Mouse (Mus musculus): ENCODE results near the gene Kitl.

Kitl gene

DNA sequence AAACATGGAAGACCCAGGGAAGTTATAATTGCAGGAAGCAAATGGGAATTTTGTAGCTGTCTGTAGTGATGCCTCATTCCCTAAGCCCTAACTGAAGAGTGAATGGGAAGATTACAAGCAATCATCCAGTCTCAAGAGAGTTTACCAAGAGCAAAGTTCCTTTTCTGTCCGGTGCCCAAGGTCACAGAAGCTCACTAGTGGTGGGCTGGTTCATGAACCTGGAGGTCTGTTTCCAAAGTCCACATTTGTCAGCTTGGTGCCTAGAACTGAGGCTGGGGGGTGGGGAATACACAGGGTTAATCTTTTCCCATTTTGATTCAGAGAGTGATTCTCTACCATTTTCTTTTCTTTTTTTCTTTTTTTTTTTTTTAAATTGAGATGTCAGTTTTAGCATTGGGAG is 11.3 kb downstream of the Kitl start:
- no peak for DNase-seq (ENCODE audit: low read depth, low spot score)

DNA sequence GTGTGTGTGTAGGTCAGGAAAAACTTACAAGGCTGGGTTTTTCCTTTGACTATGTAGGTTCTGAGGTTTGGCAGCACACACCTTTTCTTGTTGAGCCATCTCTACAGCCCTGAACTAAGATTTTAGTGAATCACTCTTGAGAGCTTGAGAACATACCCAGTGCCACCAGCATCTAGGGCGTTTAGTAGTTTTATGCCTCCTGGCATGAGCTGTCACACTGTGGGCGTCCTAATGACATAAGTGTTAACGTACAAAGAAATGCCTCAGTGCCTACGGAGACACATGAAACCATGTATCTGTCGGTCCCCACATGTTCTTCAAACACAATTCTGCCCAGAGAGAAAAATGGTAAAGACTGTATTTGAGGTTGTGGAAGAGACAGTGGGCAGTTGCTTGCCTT is 15.0 kb downstream of the Kitl start:
- no peak for DNase-seq (ENCODE audit: low read depth, low spot score)

DNA sequence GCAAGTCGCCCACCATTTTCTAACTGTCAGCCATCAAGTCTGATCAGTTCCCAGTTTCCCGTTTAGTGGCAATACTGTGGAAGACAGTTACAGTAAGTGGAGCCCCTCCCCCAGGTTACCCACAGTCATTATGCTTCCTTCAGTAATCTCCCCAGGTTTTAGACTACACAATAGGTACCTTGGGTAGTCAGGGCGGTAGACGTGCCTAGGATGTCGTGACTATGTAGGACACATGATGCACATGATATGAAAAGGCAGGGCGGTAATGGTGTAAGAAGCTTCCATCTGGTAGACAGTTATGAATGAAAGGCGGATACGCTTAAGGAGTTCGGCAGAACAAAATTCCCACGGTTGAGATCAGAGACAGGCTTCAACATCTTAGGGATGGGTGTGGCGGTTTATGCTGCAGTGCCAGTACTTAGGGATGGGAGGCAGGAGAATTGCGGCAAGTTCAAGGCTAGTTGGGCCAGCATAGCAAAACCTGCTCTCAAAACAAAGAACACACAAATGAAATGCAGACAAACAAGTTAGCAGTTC is 15.6 kb downstream of the Kitl start:
- DNase-seq (ENCODE audit: low read depth, low spot score): no peak

DNA sequence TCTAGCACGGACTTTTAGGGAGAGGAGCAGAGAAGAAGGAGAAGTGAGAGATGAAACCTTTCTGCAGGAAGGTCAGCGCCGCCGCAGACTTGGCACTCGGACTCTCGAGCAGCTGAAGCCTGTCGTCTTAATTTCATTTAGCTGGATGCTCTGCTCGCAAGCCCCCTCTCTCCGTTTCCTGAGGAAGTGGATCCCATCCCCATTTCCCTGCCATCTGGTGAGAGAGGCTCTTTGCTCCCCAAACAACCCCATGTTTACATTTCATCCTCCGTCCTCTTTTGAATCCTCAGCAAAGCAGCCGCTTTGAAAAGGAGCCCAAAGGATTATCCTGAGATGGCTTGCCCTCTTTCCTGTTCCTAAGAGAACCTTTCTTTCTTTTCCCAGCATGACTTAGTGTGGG is 16.2 kb downstream of the Kitl start:
- no peak for DNase-seq (ENCODE audit: low read depth, low spot score)

DNA sequence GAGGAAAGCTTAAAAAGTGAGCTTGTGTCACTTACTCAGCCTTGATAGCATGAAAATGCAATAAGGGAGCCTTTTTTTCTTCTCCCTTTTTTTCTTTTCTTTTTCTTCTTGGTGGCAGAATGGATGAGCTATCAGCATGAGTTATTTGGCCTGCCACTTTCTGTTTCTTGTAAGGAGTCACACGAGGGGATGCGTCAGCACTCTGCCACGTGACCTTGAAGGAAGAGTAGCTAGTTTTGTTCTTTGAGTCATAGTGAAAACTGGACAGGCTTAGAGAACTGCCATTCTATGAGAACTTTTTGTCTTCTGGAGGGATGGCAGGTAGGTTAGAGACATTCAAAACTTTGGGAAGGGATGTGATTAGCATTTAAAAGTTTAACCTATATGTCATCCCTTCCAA is 17.1 kb downstream of the Kitl start:
- no peak for DNase-seq (ENCODE audit: low read depth, low spot score)

DNA sequence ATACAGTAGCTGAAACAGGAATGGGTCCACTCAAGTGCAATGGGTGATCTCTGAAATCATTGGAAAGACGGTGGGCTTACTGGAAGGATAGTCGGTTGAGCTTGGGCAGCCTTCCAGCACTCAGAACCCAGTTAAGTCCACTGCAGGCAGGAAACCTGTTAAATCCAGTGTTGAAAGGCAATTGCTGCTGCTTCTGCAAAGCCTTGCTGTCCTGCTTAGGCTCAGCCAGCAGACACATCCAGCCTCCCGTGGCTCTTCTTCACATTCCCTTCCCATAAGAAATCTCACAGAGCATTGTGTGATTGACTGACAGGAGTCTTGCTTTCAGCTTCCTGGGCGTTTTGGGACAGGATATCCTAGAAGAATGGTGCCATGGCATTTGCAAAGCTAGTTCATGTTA is 20.6 kb downstream of the Kitl start:
- no peak for DNase-seq (ENCODE audit: low read depth, low spot score)

DNA sequence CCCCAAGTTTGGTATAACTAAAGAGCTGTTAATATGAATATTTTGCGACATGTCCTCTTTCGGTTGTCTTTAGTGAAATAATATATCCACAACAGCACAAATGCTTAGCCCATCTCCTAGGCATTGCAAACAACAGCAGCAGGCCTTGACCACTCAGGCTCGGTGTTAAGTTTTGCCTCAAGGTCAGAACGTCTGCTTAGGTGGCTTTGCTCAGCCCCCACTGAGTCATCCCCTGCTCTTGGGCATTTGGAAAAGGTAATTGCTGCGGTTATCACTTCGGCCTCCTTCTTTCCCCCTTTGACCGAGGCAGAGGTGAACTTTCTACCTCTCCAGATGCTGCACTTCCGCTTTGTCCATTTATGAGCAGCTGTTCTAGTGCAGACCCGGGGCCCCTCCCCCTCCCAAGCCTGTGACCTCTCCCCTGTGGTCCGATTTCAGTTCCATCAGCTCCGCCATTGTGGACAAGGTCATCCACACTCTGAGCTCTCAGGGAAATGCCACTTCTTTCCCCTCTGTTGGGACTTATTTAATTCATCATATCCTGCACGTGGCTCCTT is 23.0 kb downstream of the Kitl start:
- DNase-seq (ENCODE audit: low read depth, low spot score): no peak

DNA sequence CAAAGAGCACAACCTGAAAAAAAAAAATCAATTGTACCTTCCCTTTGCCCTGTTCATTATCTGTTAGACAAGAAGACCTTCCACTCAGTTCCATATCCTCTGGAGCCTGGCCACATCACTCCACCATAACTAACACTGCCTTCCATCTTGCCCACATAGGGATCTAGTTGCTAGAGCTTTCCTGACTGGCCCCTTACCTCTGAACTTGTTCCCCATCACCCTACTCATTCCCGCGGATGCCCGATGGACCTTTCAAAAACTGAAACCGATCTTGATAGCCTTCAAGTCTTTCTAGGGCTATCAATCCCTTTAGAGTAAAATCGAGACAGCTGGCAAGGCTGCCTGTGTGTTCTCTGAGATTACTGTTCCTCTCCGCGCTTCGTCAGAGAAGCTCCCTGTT is 23.6 kb downstream of the Kitl start:
- no peak for DNase-seq (ENCODE audit: low read depth, low spot score)

DNA sequence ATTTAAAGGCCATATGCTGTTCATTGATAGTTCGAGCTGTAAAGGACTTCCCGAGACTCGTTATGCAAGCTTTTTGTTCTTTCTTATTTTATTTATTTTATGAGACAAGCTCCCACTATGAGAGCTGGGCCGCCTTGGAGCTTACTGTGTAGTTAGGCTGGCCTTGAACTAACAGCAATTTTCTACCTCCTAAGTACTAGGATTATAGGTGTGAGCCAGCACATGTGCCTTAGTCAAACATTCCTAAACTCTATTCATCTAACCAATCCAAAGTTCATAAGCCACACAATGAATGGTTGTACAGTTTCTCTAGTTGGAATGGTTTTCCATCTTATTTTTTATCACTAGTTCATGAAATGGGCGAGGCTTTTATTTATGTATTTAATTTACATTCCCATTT is 28.3 kb downstream of the Kitl start:
- DNase-seq (ENCODE audit: low read depth, low spot score): no peak

DNA sequence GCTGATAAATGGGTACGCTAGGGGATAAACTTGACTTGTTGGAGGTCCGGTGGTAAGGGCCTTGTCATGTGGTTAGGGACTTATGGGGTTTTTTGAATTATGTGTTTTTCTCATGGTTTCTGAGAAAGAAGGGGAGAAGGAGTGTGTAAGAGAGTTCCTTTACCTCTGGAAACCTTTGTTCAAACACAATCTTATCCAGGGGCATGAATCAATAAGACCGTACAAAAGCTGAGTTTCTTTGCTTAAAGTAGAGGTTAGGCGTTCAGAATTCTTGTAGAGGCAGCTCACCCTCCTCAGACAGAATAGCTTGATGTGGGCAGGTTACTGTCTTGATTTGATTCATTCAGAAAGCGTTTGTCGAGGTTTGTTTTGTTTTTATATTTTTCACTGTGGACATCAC is 28.7 kb downstream of the Kitl start:
- DNase-seq (ENCODE audit: low read depth, low spot score): no peak

DNA sequence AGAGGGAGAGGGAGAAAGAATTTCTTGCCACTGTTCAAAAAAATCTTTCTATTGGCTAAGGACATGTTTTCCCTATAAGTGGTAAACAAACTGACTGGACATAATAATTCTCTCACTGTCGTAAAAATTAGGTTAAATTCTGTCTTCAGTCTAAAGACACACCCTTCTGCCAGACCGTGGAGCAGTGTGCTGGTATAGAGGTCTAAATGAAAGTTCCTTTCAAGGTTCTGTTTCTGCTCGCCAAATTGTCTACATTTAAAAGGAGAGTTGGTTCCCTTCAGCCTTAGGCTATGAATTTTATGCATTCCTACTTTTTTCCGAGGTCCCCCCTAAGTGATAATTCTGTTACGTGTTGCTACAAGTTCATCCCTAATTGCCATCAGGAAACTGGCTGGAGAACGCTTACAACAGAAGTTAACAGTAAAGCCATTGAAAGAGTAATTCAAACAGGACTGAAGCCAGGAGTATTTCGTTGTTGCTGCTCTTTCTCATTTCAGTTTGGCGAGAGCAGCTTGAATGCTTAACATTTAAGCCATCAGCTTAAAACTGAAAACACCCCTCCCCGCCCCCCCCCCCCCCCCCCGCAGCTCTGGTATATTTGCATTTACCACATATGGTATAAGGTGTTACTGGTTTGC is 35.8 kb downstream of the Kitl start:
- DNase-seq (ENCODE audit: low read depth, low spot score): no peak

DNA sequence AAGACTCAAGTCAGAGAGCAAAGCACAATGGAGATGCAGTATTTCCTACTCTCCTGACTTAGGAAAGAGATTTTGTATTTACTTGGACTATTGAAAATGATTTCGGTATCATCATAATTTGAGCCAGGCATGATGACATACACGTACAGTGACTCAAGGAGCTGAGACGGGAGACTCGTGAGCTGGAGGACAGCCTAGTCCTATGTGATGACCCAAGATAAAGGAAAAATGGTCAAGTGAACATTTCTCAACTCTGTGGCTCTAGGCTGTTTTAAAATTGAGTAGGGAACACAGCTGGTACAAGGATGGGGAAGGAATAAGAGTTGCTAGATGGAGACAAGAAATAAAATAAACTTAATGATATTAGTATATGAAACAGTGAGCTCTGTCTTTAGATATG is 37.0 kb downstream of the Kitl start:
- DNase-seq (ENCODE audit: low read depth, low spot score): no peak

DNA sequence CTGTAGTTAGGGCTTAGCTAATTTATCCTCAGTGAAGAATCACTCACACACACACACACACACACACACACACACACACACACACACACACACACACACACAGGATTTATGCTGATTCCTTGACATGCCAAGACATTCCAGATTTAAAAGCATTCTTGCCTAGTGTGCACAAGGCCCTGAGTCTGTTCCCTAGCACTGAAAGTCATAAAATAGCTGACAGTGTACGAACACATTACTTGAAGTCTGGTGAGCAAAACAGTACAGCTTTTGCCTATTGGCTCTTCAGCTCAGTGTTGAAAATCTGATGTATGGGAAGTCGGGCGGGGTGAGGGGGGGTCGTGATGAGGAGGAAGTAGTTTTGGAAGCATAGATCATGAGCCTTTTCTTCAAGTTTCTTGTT is 37.5 kb downstream of the Kitl start:
- no peak for DNase-seq (ENCODE audit: low read depth, low spot score)

DNA sequence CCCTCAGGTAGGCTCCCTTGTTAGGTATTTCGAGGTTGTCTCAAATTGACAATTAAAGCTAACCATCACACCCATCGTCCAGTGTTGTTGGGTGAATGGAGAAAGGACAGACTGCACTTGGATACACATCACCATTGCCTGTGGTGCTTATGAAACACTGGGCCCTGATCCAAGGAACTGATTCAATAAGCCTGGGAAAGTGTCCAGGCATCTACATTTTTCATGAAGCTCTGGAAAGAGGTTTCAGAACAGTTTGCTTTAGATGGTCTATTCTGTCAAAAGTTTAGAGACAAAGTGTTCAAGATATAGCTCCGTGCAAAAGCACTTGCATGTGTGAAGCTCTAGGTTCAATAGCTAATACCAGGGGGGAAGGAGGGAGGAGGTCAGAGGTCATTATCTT is 38.6 kb downstream of the Kitl start:
- no peak for DNase-seq (ENCODE audit: low read depth, low spot score)

DNA sequence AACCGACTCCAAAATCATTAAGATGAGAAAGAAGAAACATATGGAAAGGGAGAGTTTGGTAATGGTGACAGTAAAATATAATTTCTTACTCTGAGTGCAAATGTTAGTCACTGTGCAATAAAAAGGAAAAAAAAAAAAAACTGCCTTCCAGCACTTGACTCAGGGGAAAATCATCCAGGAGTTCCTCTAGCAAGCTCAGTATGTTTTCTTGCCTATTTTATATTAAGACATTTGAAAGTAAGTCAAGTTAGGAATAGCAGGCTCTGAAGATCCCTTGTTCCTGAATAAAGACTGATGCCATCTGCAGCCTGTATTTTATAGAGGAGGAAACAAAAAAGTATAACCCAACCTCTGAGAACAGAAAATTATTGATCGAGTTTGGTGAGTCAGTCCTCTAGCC is 39.7 kb downstream of the Kitl start:
- no peak for DNase-seq (ENCODE audit: low read depth, low spot score)

DNA sequence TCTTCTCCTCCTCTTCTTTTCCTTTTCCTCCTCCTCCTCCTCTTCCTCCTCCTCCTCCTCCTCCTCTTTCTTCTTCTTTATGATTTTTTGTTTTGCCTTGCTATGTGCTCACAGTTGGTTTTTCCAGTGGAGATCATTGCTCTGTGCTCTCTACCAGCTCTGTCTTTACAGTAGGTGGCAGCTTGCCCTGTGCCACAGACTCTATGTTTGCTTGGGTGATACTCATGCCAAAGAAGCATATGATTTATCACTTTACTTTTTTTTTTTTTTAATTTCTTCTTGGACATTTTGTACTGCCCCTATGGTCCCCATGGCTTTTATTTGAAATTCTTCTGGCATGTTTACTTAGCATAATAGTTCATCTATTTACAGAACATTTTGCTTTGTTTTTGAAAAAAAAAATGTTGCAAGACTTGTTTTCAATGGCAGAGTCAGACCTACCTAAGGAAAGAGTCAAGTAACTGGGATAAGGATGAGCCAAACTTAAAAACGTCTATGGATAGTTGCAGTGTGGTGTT is 41.7 kb downstream of the Kitl start:
- DNase-seq (ENCODE audit: low read depth, low spot score): no peak

DNA sequence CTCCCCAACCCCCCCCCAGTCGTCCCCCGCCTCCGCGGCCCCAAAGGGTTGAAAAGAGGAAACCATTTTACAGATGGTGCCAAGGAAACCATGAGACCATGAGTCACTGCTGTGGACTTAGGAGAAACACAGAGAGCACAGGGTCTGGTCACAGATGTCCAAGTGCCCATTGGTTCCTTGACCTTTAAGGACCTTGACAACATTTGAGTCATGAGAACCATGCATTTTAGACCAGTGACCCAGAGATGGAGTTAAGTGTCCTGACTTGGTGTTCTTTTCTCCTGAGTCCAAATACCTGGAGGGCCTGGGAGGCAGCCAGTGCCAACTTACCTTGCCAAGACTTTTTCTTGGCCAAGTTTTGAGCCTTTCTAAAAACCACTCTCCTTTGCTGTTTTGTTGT is 43.9 kb downstream of the Kitl start:
- no peak for DNase-seq (ENCODE audit: low read depth, low spot score)

DNA sequence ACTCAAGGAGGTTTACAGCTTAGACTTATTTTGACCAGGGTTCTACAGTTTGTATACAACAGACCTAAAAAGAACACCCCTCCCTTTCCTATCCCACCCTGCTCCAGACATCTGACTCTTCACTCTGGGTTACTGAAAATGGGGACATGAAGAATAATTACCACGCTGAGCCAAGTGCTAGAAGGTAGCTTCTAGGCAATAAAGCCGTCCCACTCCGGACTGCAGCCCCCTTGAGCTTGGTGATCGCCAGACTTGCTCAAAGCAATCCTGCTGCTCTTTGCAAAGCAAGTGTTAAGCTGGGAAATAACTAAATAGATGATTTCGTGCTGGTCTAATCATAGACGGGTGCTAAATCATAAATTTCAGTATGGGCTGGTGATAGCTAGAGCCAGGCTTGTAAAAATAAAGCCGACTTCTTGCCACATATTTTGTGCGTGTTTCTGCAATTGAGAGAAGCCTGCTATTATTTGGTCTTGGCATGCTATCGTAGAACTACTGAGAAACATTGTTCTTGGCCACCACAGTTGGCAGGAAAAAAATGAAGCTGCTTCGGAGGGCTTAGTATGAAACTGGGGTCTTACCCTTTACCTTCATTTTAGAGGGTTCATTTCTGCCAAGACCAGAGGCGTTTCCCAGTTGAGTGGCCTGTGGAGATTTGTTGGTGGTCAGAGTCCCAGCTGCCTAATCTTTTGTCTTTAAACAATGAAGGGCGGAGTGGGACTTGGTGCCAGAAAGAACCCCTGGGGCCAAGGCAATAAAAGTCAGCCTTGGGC is 50.3 kb downstream of the Kitl start:
- peak; percentile 58 for DNase-seq (ENCODE audit: low read depth, low spot score)

DNA sequence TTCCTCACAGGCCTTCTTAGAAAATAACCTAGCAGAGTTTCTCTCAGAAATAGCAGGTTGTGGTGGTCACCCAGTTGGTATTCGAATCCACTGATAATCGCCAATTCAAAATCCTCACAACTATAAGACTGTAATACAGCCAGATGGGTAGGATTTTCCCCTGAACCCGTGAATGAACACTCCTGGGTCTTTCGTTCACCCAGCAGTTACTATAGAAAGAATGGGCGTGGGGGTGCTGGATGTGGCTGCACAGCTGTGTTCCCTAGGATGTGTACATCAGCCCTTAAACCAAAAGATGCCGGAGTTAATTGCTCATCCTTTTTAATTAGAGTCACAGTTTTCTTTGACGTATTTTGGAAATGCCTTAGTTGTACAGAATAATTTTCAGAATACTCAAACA is 50.9 kb downstream of the Kitl start:
- no peak for DNase-seq (ENCODE audit: low read depth, low spot score)

DNA sequence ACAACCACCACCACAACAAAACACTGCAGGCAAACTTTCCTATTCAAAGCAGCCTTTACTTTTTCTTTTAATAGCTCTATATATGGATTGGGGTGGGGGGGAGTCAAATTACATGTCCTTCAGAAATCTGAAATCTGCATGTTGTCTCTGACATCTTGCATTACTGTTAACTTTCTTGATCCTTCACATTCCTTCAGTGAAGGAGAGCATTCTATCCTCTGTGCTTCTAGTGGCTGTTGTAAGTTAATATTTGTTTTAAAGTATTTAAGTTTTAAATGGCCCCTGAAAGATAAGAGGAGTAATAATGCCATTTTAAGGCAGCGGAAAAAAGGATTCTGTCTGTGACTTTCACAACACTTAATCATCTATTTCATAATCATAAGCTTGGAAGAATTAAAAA is 57.2 kb downstream of the Kitl start:
- DNase-seq (ENCODE audit: low read depth, low spot score): no peak

DNA sequence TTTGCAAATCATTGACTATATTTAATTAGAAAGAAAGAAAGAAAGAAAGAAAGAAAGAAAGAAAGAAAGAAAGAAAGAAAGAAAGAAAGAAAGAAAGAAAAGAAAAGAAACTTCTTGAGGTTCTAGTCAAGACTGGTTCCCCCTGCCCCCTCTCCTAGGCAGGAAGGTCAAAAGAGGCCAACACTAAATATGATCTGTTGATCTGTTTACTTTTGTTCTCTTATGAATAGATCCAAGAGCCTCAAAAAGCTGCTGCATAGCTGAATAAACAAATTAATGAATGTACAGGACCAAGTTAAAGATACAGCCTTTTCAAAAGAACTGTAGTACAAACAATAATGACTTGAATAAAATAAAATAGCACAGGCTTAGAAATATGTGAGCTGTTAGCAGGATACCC is 57.7 kb downstream of the Kitl start:
- no peak for DNase-seq (ENCODE audit: low read depth, low spot score)

DNA sequence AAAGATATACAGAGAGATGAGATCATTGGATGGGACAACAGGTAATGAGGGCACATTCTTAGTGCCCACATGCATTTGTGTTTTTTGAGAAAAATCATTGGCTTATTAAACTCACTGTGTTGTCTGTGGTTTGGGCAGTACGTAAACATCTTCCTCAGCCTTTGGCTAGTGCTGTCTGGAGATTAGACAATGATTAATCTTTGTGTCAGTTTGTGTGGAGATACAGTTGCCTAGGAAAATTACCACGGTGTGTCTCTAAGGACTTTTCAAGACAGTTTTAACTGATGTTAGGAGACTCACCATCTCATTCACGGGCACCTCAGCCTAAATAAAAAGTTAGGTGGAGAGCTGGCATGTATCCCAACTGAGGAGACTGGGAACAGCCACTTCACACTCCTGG is 85.7 kb downstream of the Kitl start:
- no peak for DNase-seq (ENCODE audit: low read depth, low spot score)

DNA sequence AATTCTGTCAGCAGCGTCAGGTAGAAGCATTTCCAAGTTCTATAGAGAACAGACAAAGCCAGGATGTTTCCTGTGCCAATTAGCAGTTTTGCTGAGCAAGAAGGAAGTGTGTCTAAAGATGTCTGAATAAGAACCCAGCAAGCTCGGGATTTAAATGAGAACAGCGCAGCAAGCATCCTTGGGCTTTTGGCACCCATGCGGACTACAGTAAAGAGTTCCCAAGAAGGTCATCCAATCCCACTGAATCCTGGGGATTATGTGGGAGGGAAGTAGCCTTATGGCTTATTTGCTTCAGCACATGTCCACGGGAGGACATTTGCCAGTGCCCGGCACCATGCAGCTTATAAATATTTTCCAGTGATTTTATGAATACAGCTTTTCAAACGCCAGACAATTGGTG is 95.8 kb downstream of the Kitl start:
- no peak for DNase-seq (ENCODE audit: low read depth, low spot score)

Data from WW6 (cell line).